Mouse (Mus musculus): ENCODE data around the gene Uvrag.

Gene Uvrag

GRCm38 (mm10) chr7:99144616-99145015 is 3.7 kb upstream of the Uvrag start:
- no peak for TF ChIP-seq CTCF (conservative IDR thresholded peaks at IDR 0.05; ENCODE audit: low read length)
- no peak for TF ChIP-seq NANOG (IDR thresholded peaks at IDR 0.05; ENCODE audit: borderline replicate concordance, low read length)
- no peak for TF ChIP-seq POU5F1 (IDR thresholded peaks at IDR 0.05; ENCODE audit: borderline replicate concordance, low read length)
- H3K27me3 ChIP-seq (ENCODE audit: insufficient read depth, low read length): peaks cover 11% of the 10 kb centered on the region
- H3K4me1 ChIP-seq (replicated peaks; ENCODE audit: low read depth, low read length): peaks cover 23% of the 10 kb centered on the region
- H3K4me3 ChIP-seq (replicated peaks; ENCODE audit: low read length): no peak overlapping the region
- H3K36me3 ChIP-seq (ENCODE audit: insufficient read depth, low read length): no peaks in the 10 kb centered on the region
- H3K9me3 ChIP-seq (ENCODE audit: low read length): no peaks in the 10 kb centered on the region

- Histone ChIP-seq H3K9me3 (ENCODE audit: low read length) (no peaks in the 10 kb centered on the region), H3K27me3 (ENCODE audit: insufficient read depth, low read length) (peaks cover 17% of the 10 kb centered on the region), H3K4me3 (replicated peaks; ENCODE audit: low read length) (no peak overlapping the region), H3K4me1 (replicated peaks; ENCODE audit: low read depth, low read length) (peaks cover 31% of the 10 kb centered on the region), H3K36me3 (ENCODE audit: insufficient read depth, low read length) (no peaks in the 10 kb centered on the region)
- TF ChIP-seq CTCF (conservative IDR thresholded peaks at IDR 0.05; ENCODE audit: low read length) (no peak), NANOG (IDR thresholded peaks at IDR 0.05; ENCODE audit: borderline replicate concordance, low read length) (no peak), POU5F1 (IDR thresholded peaks at IDR 0.05; ENCODE audit: borderline replicate concordance, low read length) (no peak)
Measured at GRCm38 (mm10) chr7:99143244-99143643, 2.3 kb upstream of the Uvrag start.

DNA sequence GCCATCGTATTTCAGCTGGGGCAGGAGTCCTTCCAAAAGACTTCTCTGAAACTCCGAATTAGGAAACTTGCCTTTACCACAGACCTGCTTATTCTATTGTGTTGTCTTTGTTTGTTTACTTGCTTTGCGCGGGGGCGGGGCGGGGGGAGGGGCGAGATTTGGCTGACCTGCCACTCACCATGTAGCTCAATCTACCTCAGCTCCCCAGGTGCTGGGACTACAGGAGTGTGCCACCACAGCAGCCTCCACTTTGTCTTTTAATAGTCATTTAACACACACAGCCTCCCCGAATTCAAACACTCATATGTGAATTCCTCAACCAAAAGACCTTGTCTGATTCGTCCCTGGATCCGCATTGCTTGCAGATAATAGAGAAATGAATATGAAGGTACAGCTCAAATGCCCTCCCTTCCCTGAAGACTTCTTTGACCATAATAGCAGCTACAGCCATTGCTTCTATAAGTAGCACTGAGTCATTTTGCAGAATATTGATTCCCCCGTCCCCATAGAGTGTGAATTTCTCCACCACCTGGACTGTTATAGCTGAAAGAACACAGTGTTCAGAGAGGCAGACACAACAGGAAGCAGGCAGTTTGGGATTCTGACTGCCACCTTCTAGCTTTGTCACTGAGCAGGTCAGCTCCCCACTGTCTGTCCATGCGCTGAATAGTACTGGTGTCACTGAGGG is 1.1 kb upstream of the Uvrag start:
- TF ChIP-seq NANOG (IDR thresholded peaks at IDR 0.05; ENCODE audit: borderline replicate concordance, low read length) (no peak), POU5F1 (IDR thresholded peaks at IDR 0.05; ENCODE audit: borderline replicate concordance, low read length) (no peak), CTCF (conservative IDR thresholded peaks at IDR 0.05; ENCODE audit: low read length) (no peak)
- Histone ChIP-seq H3K4me1 (replicated peaks; ENCODE audit: low read depth, low read length) (peaks cover 31% of the 10 kb centered on the region), H3K4me3 (replicated peaks; ENCODE audit: low read length) (peak overlapping the region; percentile 99), H3K36me3 (ENCODE audit: insufficient read depth, low read length) (no peaks in the 10 kb centered on the region), H3K9me3 (ENCODE audit: low read length) (no peaks in the 10 kb centered on the region), H3K27me3 (ENCODE audit: insufficient read depth, low read length) (peaks cover 17% of the 10 kb centered on the region)

- Histone ChIP-seq H3K36me3 (ENCODE audit: insufficient read depth, low read length) (no peaks in the 10 kb centered on the region), H3K27me3 (ENCODE audit: insufficient read depth, low read length) (peaks cover 17% of the 10 kb centered on the region), H3K4me1 (replicated peaks; ENCODE audit: low read depth, low read length) (peaks cover 33% of the 10 kb centered on the region), H3K9me3 (ENCODE audit: low read length) (no peaks in the 10 kb centered on the region), H3K4me3 (replicated peaks; ENCODE audit: low read length) (peak overlapping the region; percentile 99)
- TF ChIP-seq CTCF (conservative IDR thresholded peaks at IDR 0.05; ENCODE audit: low read length) (no peak), NANOG (IDR thresholded peaks at IDR 0.05; ENCODE audit: borderline replicate concordance, low read length) (no peak), POU5F1 (IDR thresholded peaks at IDR 0.05; ENCODE audit: borderline replicate concordance, low read length) (no peak)
Measured at GRCm38 (mm10) chr7:99140511-99140910, 430 bp downstream of the Uvrag start.

DNA sequence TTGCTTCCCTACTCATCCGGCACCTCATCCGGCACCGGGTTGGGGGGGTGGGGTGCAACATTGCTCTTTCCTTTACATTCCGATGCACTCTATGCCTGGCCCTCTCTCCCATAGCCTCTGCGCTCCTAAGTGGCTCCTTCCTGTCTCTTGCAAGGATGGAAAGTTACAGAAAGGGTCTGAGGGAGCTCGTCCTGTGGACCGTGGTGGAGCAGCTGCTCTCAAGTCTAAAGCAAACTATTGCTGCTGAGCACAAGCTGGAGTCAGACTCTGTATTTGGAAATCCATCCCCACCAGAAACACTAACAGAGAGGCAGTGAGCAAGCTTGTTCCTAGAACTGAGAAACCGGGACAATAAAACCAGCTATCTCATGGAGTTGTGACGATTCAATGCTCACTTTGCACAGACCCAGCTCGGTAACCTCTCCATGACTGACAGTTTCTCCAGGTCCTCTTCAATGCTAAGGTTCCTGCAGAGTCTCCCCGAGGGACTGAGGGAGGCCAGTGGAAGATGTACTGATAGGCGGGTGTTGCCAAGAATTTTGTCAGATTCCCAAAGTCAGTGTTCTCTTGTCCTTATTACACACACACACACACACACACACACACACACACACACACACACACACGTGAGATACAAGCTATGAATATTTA is 975 bp downstream of the Uvrag start:
- Histone ChIP-seq H3K36me3 (ENCODE audit: insufficient read depth, low read length) (no peaks in the 10 kb centered on the region), H3K4me3 (replicated peaks; ENCODE audit: low read length) (peak overlapping the region; percentile 99), H3K4me1 (replicated peaks; ENCODE audit: low read depth, low read length) (peaks cover 32% of the 10 kb centered on the region), H3K27me3 (ENCODE audit: insufficient read depth, low read length) (peaks cover 17% of the 10 kb centered on the region), H3K9me3 (ENCODE audit: low read length) (no peaks in the 10 kb centered on the region)
- TF ChIP-seq POU5F1 (IDR thresholded peaks at IDR 0.05; ENCODE audit: borderline replicate concordance, low read length): no peak
- no peak for TF ChIP-seq NANOG (IDR thresholded peaks at IDR 0.05; ENCODE audit: borderline replicate concordance, low read length)
- no peak for TF ChIP-seq CTCF (conservative IDR thresholded peaks at IDR 0.05; ENCODE audit: low read length)

- H3K36me3 ChIP-seq (ENCODE audit: insufficient read depth, low read length): no peaks in the 10 kb centered on the region
- peaks cover 38% of the 10 kb centered on the region for H3K4me1 ChIP-seq (replicated peaks; ENCODE audit: low read depth, low read length)
- TF ChIP-seq POU5F1 (IDR thresholded peaks at IDR 0.05; ENCODE audit: borderline replicate concordance, low read length): no peak
- TF ChIP-seq NANOG (IDR thresholded peaks at IDR 0.05; ENCODE audit: borderline replicate concordance, low read length): no peak
- no peak for TF ChIP-seq CTCF (conservative IDR thresholded peaks at IDR 0.05; ENCODE audit: low read length)
- H3K27me3 ChIP-seq (ENCODE audit: insufficient read depth, low read length): peaks cover 6% of the 10 kb centered on the region
- H3K9me3 ChIP-seq (ENCODE audit: low read length): no peaks in the 10 kb centered on the region
- H3K4me3 ChIP-seq (replicated peaks; ENCODE audit: low read length): no peak overlapping the region
Measured at GRCm38 (mm10) chr7:99137541-99137940, 3.4 kb downstream of the Uvrag start.

DNA sequence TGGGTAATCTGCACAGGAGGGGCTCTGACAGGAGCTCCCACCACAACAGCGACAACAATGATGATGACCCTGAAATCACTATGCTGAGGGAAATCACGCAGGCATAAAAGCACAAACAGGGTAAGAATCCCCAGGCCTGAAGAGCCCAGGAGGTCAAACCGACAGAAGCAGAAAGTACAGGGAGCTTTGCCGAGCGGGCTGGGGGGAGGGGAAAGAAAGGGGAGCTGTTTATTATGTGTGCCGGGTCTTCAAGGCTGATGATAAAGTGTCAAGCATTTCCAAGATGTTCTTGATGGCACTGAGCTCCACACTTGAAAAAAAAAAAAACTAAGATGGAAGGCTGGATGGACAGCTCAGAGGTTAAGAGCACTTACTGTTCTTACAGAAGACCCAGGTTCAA is 4.2 kb downstream of the Uvrag start:
- no peak for TF ChIP-seq POU5F1 (IDR thresholded peaks at IDR 0.05; ENCODE audit: borderline replicate concordance, low read length)
- no peak for TF ChIP-seq CTCF (conservative IDR thresholded peaks at IDR 0.05; ENCODE audit: low read length)
- TF ChIP-seq NANOG (IDR thresholded peaks at IDR 0.05; ENCODE audit: borderline replicate concordance, low read length): no peak
- no peak overlapping the region for H3K4me3 ChIP-seq (replicated peaks; ENCODE audit: low read length)
- H3K9me3 ChIP-seq (ENCODE audit: low read length): no peaks in the 10 kb centered on the region
- H3K27me3 ChIP-seq (ENCODE audit: insufficient read depth, low read length): peaks cover 6% of the 10 kb centered on the region
- peaks cover 35% of the 10 kb centered on the region for H3K4me1 ChIP-seq (replicated peaks; ENCODE audit: low read depth, low read length)
- no peaks in the 10 kb centered on the region for H3K36me3 ChIP-seq (ENCODE audit: insufficient read depth, low read length)

- H3K27me3 ChIP-seq (ENCODE audit: insufficient read depth, low read length): no peaks in the 10 kb centered on the region
- no peak overlapping the region for H3K4me3 ChIP-seq (replicated peaks; ENCODE audit: low read length)
- peaks cover 19% of the 10 kb centered on the region for H3K4me1 ChIP-seq (replicated peaks; ENCODE audit: low read depth, low read length)
- TF ChIP-seq POU5F1 (IDR thresholded peaks at IDR 0.05; ENCODE audit: borderline replicate concordance, low read length): no peak
- TF ChIP-seq CTCF (conservative IDR thresholded peaks at IDR 0.05; ENCODE audit: low read length): no peak
- TF ChIP-seq NANOG (IDR thresholded peaks at IDR 0.05; ENCODE audit: borderline replicate concordance, low read length): no peak
- H3K36me3 ChIP-seq (ENCODE audit: insufficient read depth, low read length): no peaks in the 10 kb centered on the region
- no peaks in the 10 kb centered on the region for H3K9me3 ChIP-seq (ENCODE audit: low read length)
Measured at GRCm38 (mm10) chr7:99133811-99134402, 7.0 kb downstream of the Uvrag start.
